Mouse (Mus musculus): Measurements from ENCODE around the gene Mdh1. TPM values are rescaled to one million over a fixed set of nuclear protein-coding genes. Genes with fewer than 3 reads are reported as not detected.

Mdh1 gene
- polyA plus RNA-seq, 1 experiment from 2014 or later, result 405 TPM

- no peaks in the 10 kb centered on the region for H3K27me3 ChIP-seq (replicated peaks; ENCODE audit: low read depth, poor library complexity, severe bottlenecking)
- no peak overlapping the region for H3K27ac ChIP-seq (replicated peaks)
- 89% methylated on average over 4 of the region's 4 CpGs for WGBS
- no peak for DNase-seq (ENCODE audit: low spot score)
- no peaks in the 10 kb centered on the region for H3K4me1 ChIP-seq
- H3K36me3 ChIP-seq (replicated peaks), result peaks cover 78% of the 10 kb centered on the region
- no peaks in the 10 kb centered on the region for H3K9me3 ChIP-seq
- H3K4me3 ChIP-seq, result no peak overlapping the region
Measured at GRCm38 (mm10) chr11:21563617-21564325, 8.4 kb downstream of the Mdh1 start.

GRCm38 (mm10) chr11:21561347-21561746, 10.8 kb downstream of the Mdh1 start:
- WGBS, result 90% methylated on average over 5 of the region's 5 CpGs
- H3K27me3 ChIP-seq (replicated peaks; ENCODE audit: low read depth, poor library complexity, severe bottlenecking), result no peaks in the 10 kb centered on the region
- no peak overlapping the region for H3K27ac ChIP-seq (replicated peaks)
- DNase-seq (ENCODE audit: low spot score), result no peak
- no peaks in the 10 kb centered on the region for H3K4me1 ChIP-seq
- H3K4me3 ChIP-seq, result no peak overlapping the region
- peaks cover 91% of the 10 kb centered on the region for H3K36me3 ChIP-seq (replicated peaks)
- H3K9me3 ChIP-seq, result no peaks in the 10 kb centered on the region

- Histone ChIP-seq H3K36me3 (replicated peaks) (peaks cover 77% of the 10 kb centered on the region), H3K27me3 (replicated peaks; ENCODE audit: low read depth, poor library complexity, severe bottlenecking) (no peaks in the 10 kb centered on the region), H3K27ac (replicated peaks) (no peak overlapping the region), H3K4me3 (no peak overlapping the region), H3K4me1 (no peaks in the 10 kb centered on the region), H3K9me3 (no peaks in the 10 kb centered on the region)
- 91% methylated on average over 11 of the region's 11 CpGs for WGBS
- DNase-seq (ENCODE audit: low spot score), result no peak
Measured at GRCm38 (mm10) chr11:21559727-21560126, 12.4 kb downstream of the Mdh1 start.

- Histone ChIP-seq H3K4me1 (no peaks in the 10 kb centered on the region), H3K4me3 (no peak overlapping the region), H3K36me3 (replicated peaks) (peaks cover 9% of the 10 kb centered on the region), H3K27ac (replicated peaks) (no peak overlapping the region), H3K27me3 (replicated peaks; ENCODE audit: low read depth, poor library complexity, severe bottlenecking) (no peaks in the 10 kb centered on the region), H3K9me3 (no peaks in the 10 kb centered on the region)
- DNase-seq (ENCODE audit: low spot score), result no peak
- 86% methylated on average over 3 of the region's 3 CpGs for WGBS
Measured at GRCm38 (mm10) chr11:21552049-21552448, 20.1 kb downstream of the Mdh1 start.

- no peaks in the 10 kb centered on the region for H3K4me1 ChIP-seq
- H3K36me3 ChIP-seq (replicated peaks), result no peaks in the 10 kb centered on the region
- H3K27ac ChIP-seq (replicated peaks), result no peak overlapping the region
- 89% methylated on average over 12 of the region's 12 CpGs for WGBS
- DNase-seq (ENCODE audit: low spot score), result no peak
- no peak overlapping the region for H3K4me3 ChIP-seq
- no peaks in the 10 kb centered on the region for H3K9me3 ChIP-seq
- no peaks in the 10 kb centered on the region for H3K27me3 ChIP-seq (replicated peaks; ENCODE audit: low read depth, poor library complexity, severe bottlenecking)
Measured at GRCm38 (mm10) chr11:21550222-21551173, 21.7 kb downstream of the Mdh1 start.

- Histone ChIP-seq H3K36me3 (replicated peaks) (no peaks in the 10 kb centered on the region), H3K4me3 (no peak overlapping the region)
- 93% methylated on average over 4 of the region's 4 CpGs for WGBS
Measured at GRCm38 (mm10) chr11:21549754-21550153, 22.4 kb downstream of the Mdh1 start.

GRCm38 (mm10) chr11:21549052-21549451, 23.1 kb downstream of the Mdh1 start:
- no peaks in the 10 kb centered on the region for H3K4me1 ChIP-seq
- no peak overlapping the region for H3K4me3 ChIP-seq
- H3K36me3 ChIP-seq (replicated peaks), result no peaks in the 10 kb centered on the region
- no peak for DNase-seq (ENCODE audit: low spot score)
- H3K27ac ChIP-seq (replicated peaks), result no peak overlapping the region
- 85% methylated on average over 2 of the region's 2 CpGs for WGBS
- H3K9me3 ChIP-seq, result no peaks in the 10 kb centered on the region
- H3K27me3 ChIP-seq (replicated peaks; ENCODE audit: low read depth, poor library complexity, severe bottlenecking), result no peaks in the 10 kb centered on the region

More at GRCm38 (mm10) chr11:21549754-21550153, 22.4 kb downstream of the Mdh1 start:
- no peaks in the 10 kb centered on the region for H3K9me3 ChIP-seq
- no peaks in the 10 kb centered on the region for H3K4me1 ChIP-seq
- no peaks in the 10 kb centered on the region for H3K27me3 ChIP-seq (replicated peaks; ENCODE audit: low read depth, poor library complexity, severe bottlenecking)
- no peak for DNase-seq (ENCODE audit: low spot score)
- no peak overlapping the region for H3K27ac ChIP-seq (replicated peaks)

GRCm38 (mm10) chr11:21547518-21547917, 24.6 kb downstream of the Mdh1 start:
- DNase-seq (ENCODE audit: low spot score), result no peak

GRCm38 (mm10) chr11:21546671-21547070, 25.5 kb downstream of the Mdh1 start:
- Histone ChIP-seq H3K27ac (replicated peaks) (no peak overlapping the region), H3K36me3 (replicated peaks) (no peaks in the 10 kb centered on the region), H3K4me3 (no peak overlapping the region), H3K27me3 (replicated peaks; ENCODE audit: low read depth, poor library complexity, severe bottlenecking) (no peaks in the 10 kb centered on the region), H3K9me3 (no peaks in the 10 kb centered on the region), H3K4me1 (no peaks in the 10 kb centered on the region)
- WGBS, result 84% methylated on average over 1 of the region's 1 CpGs
- DNase-seq (ENCODE audit: low spot score), result no peak

More at GRCm38 (mm10) chr11:21547518-21547917, 24.6 kb downstream of the Mdh1 start:
- H3K4me1 ChIP-seq, result no peaks in the 10 kb centered on the region
- no peak overlapping the region for H3K4me3 ChIP-seq
- no peaks in the 10 kb centered on the region for H3K36me3 ChIP-seq (replicated peaks)
- no peak overlapping the region for H3K27ac ChIP-seq (replicated peaks)
- no peaks in the 10 kb centered on the region for H3K9me3 ChIP-seq
- H3K27me3 ChIP-seq (replicated peaks; ENCODE audit: low read depth, poor library complexity, severe bottlenecking), result no peaks in the 10 kb centered on the region

GRCm38 (mm10) chr11:21545951-21546350, 26.2 kb downstream of the Mdh1 start:
- no peak overlapping the region for H3K4me3 ChIP-seq

GRCm38 (mm10) chr11:21545021-21545420, 27.1 kb downstream of the Mdh1 start:
- Histone ChIP-seq H3K4me3 (no peak overlapping the region), H3K9me3 (no peaks in the 10 kb centered on the region), H3K4me1 (no peaks in the 10 kb centered on the region), H3K36me3 (replicated peaks) (no peaks in the 10 kb centered on the region), H3K27me3 (replicated peaks; ENCODE audit: low read depth, poor library complexity, severe bottlenecking) (no peaks in the 10 kb centered on the region), H3K27ac (replicated peaks) (no peak overlapping the region)
- DNase-seq (ENCODE audit: low spot score), result no peak
- 63% methylated on average over 2 of the region's 2 CpGs for WGBS

More at GRCm38 (mm10) chr11:21545951-21546350, 26.2 kb downstream of the Mdh1 start:
- Histone ChIP-seq H3K27ac (replicated peaks) (no peak overlapping the region), H3K36me3 (replicated peaks) (no peaks in the 10 kb centered on the region), H3K9me3 (no peaks in the 10 kb centered on the region), H3K4me1 (no peaks in the 10 kb centered on the region), H3K27me3 (replicated peaks; ENCODE audit: low read depth, poor library complexity, severe bottlenecking) (no peaks in the 10 kb centered on the region)
- DNase-seq (ENCODE audit: low spot score), result no peak

- DNase-seq (ENCODE audit: low spot score), result no peak
Measured at GRCm38 (mm10) chr11:21542731-21543130, 29.4 kb downstream of the Mdh1 start.

GRCm38 (mm10) chr11:21540622-21541021, 31.5 kb downstream of the Mdh1 start:
- Histone ChIP-seq H3K36me3 (replicated peaks) (no peaks in the 10 kb centered on the region), H3K27me3 (replicated peaks; ENCODE audit: low read depth, poor library complexity, severe bottlenecking) (no peaks in the 10 kb centered on the region), H3K4me3 (no peak overlapping the region), H3K4me1 (no peaks in the 10 kb centered on the region), H3K9me3 (no peaks in the 10 kb centered on the region), H3K27ac (replicated peaks) (no peak overlapping the region)
- WGBS, result 95% methylated on average over 2 of the region's 2 CpGs
- no peak for DNase-seq (ENCODE audit: low spot score)

More at GRCm38 (mm10) chr11:21542731-21543130, 29.4 kb downstream of the Mdh1 start:
- H3K27ac ChIP-seq (replicated peaks), result no peak overlapping the region
- no peaks in the 10 kb centered on the region for H3K27me3 ChIP-seq (replicated peaks; ENCODE audit: low read depth, poor library complexity, severe bottlenecking)
- H3K9me3 ChIP-seq, result no peaks in the 10 kb centered on the region
- no peaks in the 10 kb centered on the region for H3K36me3 ChIP-seq (replicated peaks)
- H3K4me3 ChIP-seq, result no peak overlapping the region
- WGBS, result 82% methylated on average over 5 of the region's 5 CpGs
- H3K4me1 ChIP-seq, result no peaks in the 10 kb centered on the region

Data from embryonic facial prominence, embryonic 10.5 days (tissue).